Mouse (Mus musculus) midbrain, embryonic 10.5 days (tissue): Measurements from ENCODE around the gene Pam. TPM values are rescaled to one million over a fixed set of nuclear protein-coding genes. Genes with fewer than 3 reads are reported as not detected.

Experiments used
- DNase-seq: peaks from one replicate; pipeline ENCODE4 v3.0.0-alpha.2; 2017; ENCODE audit warnings: low spot score
- H3K27ac ChIP-seq: fragments of 300-500 bp; sonication (generic); replicated peaks from 2 replicates; pipeline ENCODE4 v1.5.1; 2016; ENCODE audit warnings: mild to moderate bottlenecking
- H3K27me3 ChIP-seq: fragments of 300-500 bp; sonication (generic); 2 replicates; pipeline ENCODE4 v1.6.1; 2016; ENCODE audit warnings: low read depth, mild to moderate bottlenecking; ENCODE audit not compliant: poor library complexity, severe bottlenecking
- H3K36me3 ChIP-seq: fragments of 300-500 bp; sonication (generic); 2 replicates; pipeline ENCODE4 v1.6.1; 2016; ENCODE audit warnings: mild to moderate bottlenecking, moderate library complexity
- H3K4me1 ChIP-seq: fragments of 300-500 bp; sonication (generic); 2 replicates; pipeline ENCODE4 v1.6.1; 2016
- H3K4me3 ChIP-seq: fragments of 300-500 bp; sonication (generic); 2 replicates; pipeline ENCODE4 v1.5.1; 2016; ENCODE audit warnings: mild to moderate bottlenecking, moderate library complexity
- H3K9me3 ChIP-seq: fragments of 300-500 bp; sonication (generic); replicated peaks from 2 replicates; pipeline ENCODE4 v1.6.1; 2016; ENCODE audit warnings: mild to moderate bottlenecking
- WGBS: fragments of 180-500 bp; shearing (Covaris S2); methylation state at CpG from one replicate; pipeline ENCODE4 v1.1.7; 2016; 5-methylcytosine and 5-hydroxymethylcytosine counted together
- polyA plus RNA-seq: library from polyadenylated mRNA; unstranded; fragments of >200 nt; fragmentation: Nextera tagmentation; extraction: Ambion mirVana; gene quantifications from 2 replicates; pipeline ENCODE4 v1.2.1, GENCODE M21; 2016

The Pam gene
- polyA plus RNA-seq, 1 experiment from 2014 or later, result 18.9 TPM

DNA sequence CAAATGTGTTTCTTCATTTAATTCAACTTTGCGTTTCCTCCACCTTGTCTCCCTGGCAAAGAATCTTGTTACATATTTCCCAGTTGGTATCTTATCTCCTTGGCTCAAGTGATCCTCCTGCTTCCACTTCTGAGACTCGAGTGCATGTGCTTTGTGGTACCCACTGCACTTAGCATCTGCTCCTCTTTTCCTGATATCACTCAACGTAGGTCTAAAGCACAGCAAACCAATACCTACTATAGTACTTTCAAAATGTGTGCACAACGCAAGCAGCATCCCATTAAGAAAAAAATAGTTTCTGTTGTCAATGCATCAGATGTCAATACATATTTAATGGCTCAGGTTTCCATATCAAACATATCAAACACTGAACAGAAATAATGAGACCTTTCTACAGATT, 349.7 kb downstream of the Pam start:
- peaks cover 81% of the 10 kb centered on the region for H3K36me3 ChIP-seq

More for the DNA sequence above, 349.7 kb downstream of the Pam start:
- WGBS, result 92% methylated on average over 4 of the region's 4 CpGs
- no peak overlapping the region for H3K27ac ChIP-seq
- H3K4me1 ChIP-seq, result no peaks in the 10 kb centered on the region
- no peak for DNase-seq
- no peak overlapping the region for H3K4me3 ChIP-seq
- no peaks in the 10 kb centered on the region for H3K27me3 ChIP-seq
- H3K9me3 ChIP-seq, result no peaks in the 10 kb centered on the region
